Comparison of ENCODE assay signal across 8 mouse cellular contexts in genomic region chr12:25027416-25027815, GRCm38 (mm10). TPM values are rescaled to one million over a fixed set of nuclear protein-coding genes. Genes with fewer than 3 reads are reported as not detected.
DNase-seq lines count a peak whose midpoint lies in the region; ATAC-seq and TF ChIP-seq lines count a peak whose summit lies in the region.

No protein-coding gene starts in this region.

- no peaks in the 10 kb centered on the region for H3K27me3 ChIP-seq in thymus, adult 2 months (ENCODE audit: control insufficient read depth, insufficient read depth, low read length)
- no peaks in the 10 kb centered on the region for H3K27me3 ChIP-seq in hindbrain, embryonic 11.5 days (ENCODE audit: control insufficient read depth, insufficient read depth, low read length)
- H3K27me3 ChIP-seq in midbrain, embryonic 16.5 days (ENCODE audit: control insufficient read depth, insufficient read depth, low read depth, low read length) = no peaks in the 10 kb centered on the region

- H3K4me2 ChIP-seq in hindbrain, embryonic 11.5 days (replicated peaks; ENCODE audit: low read depth, low read length) = no peak overlapping the region
- H3K4me2 ChIP-seq in midbrain, embryonic 16.5 days (ENCODE audit: low read length) = no peak overlapping the region

- 71% methylated on average over 2 of the region's 2 CpGs for WGBS in thymus, adult 2 months
- WGBS in hindbrain, embryonic 11.5 days = 43% methylated on average over 2 of the region's 2 CpGs
- WGBS in midbrain, embryonic 16.5 days = 27% methylated on average over 2 of the region's 2 CpGs

- no peaks in the 10 kb centered on the region for H3K9me3 ChIP-seq in hindbrain, embryonic 11.5 days (ENCODE audit: control insufficient read depth, low read length)
- no peaks in the 10 kb centered on the region for H3K9me3 ChIP-seq in midbrain, embryonic 16.5 days (replicated peaks; ENCODE audit: control insufficient read depth, low read length, poor library complexity, severe bottlenecking)

- no peak overlapping the region for H3K27ac ChIP-seq in thymus, adult 2 months (ENCODE audit: control insufficient read depth, insufficient read depth, low read length)
- H3K27ac ChIP-seq in hindbrain, embryonic 11.5 days (ENCODE audit: low read depth, low read length) = no peak overlapping the region
- no peak overlapping the region for H3K27ac ChIP-seq in midbrain, embryonic 16.5 days (ENCODE audit: low read length)

- ATAC-seq in hindbrain, embryonic 11.5 days (ENCODE audit: low FRiP score) = no peak
- ATAC-seq in midbrain, embryonic 16.5 days = peak; percentile 40; the same call in 1 of the 2 replicates

- no peak for TF ChIP-seq POLR2A in thymus, adult 2 months (IDR thresholded peaks at IDR 0.05; ENCODE audit: control insufficient read depth, extremely low read depth, insufficient read depth, low read length, poor library complexity)

- no peaks in the 10 kb centered on the region for H3K4me1 ChIP-seq in thymus, adult 2 months (replicated peaks; ENCODE audit: control insufficient read depth, insufficient read depth, low read length)
- no peaks in the 10 kb centered on the region for H3K4me1 ChIP-seq in hindbrain, embryonic 11.5 days (replicated peaks; ENCODE audit: control insufficient read depth, insufficient read depth, low read length)
- H3K4me1 ChIP-seq in midbrain, embryonic 16.5 days (ENCODE audit: control insufficient read depth, insufficient read depth, low read length) = no peaks in the 10 kb centered on the region; the same call in 1 of the 2 replicates

- no peak for TF ChIP-seq CTCF in thymus, adult 2 months (IDR thresholded peaks at IDR 0.05; ENCODE audit: borderline replicate concordance, control insufficient read depth, extremely low read depth, insufficient read depth, low read length, poor library complexity)

- DNase-seq in thymus, adult 2 months = peak; percentile 54
- no peak for DNase-seq in thymus, adult 18-20 months
- DNase-seq in c-Kit-negative CD71-positive TER-119-positive erythroid progenitor cells, embryonic 14.5 days (ENCODE audit: low read depth, low spot score) = peak; percentile 6
- peak; percentile 31 for DNase-seq in fibroblast of lung, adult 2 months (ENCODE audit: low read depth)
- DNase-seq in hindbrain, embryonic 11.5 days (ENCODE audit: low spot score) = peak; percentile 78
- peak; percentile 68 to 69 for DNase-seq in left cerebral cortex, adult 18-20 months (ENCODE audit: low spot score in 2 of 2)
- DNase-seq in testis, postnatal 14 days (ENCODE audit: low spot score) = peak; percentile 24

- 0 out of 2 replicates have a peak, but pooled peaks cover 8% of the 10 kb centered on the region for H3K36me3 ChIP-seq in thymus, adult 2 months (ENCODE audit: control insufficient read depth, insufficient read depth, low read length)
- no peaks in the 10 kb centered on the region for H3K36me3 ChIP-seq in hindbrain, embryonic 11.5 days (ENCODE audit: control insufficient read depth, insufficient read depth, low read length)
- H3K36me3 ChIP-seq in midbrain, embryonic 16.5 days (ENCODE audit: control insufficient read depth, insufficient read depth, low read length) = peaks cover 20% of the 10 kb centered on the region

- H3K4me3 ChIP-seq in thymus, adult 2 months (ENCODE audit: control insufficient read depth, insufficient read depth, low read length) = no peak overlapping the region
- no peak overlapping the region for H3K4me3 ChIP-seq in hindbrain, embryonic 11.5 days (ENCODE audit: low read depth, low read length)
- H3K4me3 ChIP-seq in midbrain, embryonic 16.5 days (ENCODE audit: low read depth, low read length) = no peak overlapping the region

- no peak overlapping the region for H3K9ac ChIP-seq in hindbrain, embryonic 11.5 days (ENCODE audit: low read depth, low read length)
- no peak overlapping the region for H3K9ac ChIP-seq in midbrain, embryonic 16.5 days (ENCODE audit: low read depth, low read length)

RNA-seq across cellular contexts. Expression of gene Kidins220, which starts 52.7 kb away (rescaled TPM):
- 72.1 and 76.2 TPM in 2 replicates for polyA plus RNA-seq in thymus, adult 2 months (2012; rRNA removed)
- polyA plus RNA-seq in hindbrain, embryonic 11.5 days (2014; fragmentation: Nextera tagmentation; extraction: Ambion mirVana) = 65.9 and 69.2 TPM in 2 replicates
- total RNA-seq in left cerebral cortex, adult 18-20 months (2021) = 100 to 1,000 TPM; 322 to 340 TPM
- polyA plus RNA-seq in midbrain, embryonic 16.5 days (2015; fragmentation: Nextera tagmentation; extraction: Ambion mirVana) = 172 and 177 TPM in 2 replicates

Comparison
In these comparisons a context has a peak if more than half of its experiments do, and no peak if none do; other contexts are left out.
1. DNase-seq: peak in thymus, adult 2 months (single experiment), c-Kit-negative CD71-positive TER-119-positive erythroid progenitor cells, embryonic 14.5 days (single experiment), fibroblast of lung, adult 2 months (single experiment), hindbrain, embryonic 11.5 days (single experiment), left cerebral cortex, adult 18-20 months (2 of 2) and testis, postnatal 14 days (single experiment); none in thymus, adult 18-20 months (0 of 2).